Mouse (Mus musculus) liver, adult 2 months (tissue): Measurements from ENCODE around the gene Cfap126.
"Not testable (repeated sequence)": the region's sequence is repeated elsewhere in the genome, so short reads cannot be mapped to it uniquely, and the experiment has no call there.

Experiments
- CTCF ChIP-seq: fragments of 200-500 bp; IDR thresholded peaks from 2 replicates; pipeline ENCODE4 v1.5.1; 2011; ENCODE audit warnings: low read depth, low read length, control low read depth
- POLR2A ChIP-seq: fragments of 200-500 bp; IDR thresholded peaks from 2 replicates; pipeline ENCODE4 v1.6.1; 2011; ENCODE audit warnings: low read length, control low read depth; ENCODE audit not compliant: insufficient read depth; ENCODE audit errors: extremely low read depth

DNA sequence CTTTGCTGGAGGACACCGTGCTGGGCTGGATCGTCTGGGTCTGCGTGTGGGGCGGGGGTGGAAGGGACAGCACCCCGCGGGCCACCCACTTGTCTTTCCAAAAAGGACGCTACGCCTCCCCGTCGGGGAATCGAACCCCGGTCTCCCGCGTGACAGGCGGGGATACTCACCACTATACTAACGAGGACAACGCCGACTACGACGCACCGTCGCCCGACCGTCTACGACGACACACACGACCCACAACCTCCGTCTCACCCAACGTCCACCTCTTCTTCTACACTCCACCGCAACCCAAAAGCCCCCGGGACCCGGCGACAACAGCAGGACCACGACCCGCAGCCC lies 48.5 kb upstream of the Cfap126 start:
- TF ChIP-seq CTCF, POLR2A: not testable (repeated sequence)
